Mouse (Mus musculus): ENCODE data around the gene Dmrtc2. TPM values are rescaled to one million over a fixed set of nuclear protein-coding genes. Genes with fewer than 3 reads are reported as not detected.

Dmrtc2 gene
- polyA plus RNA-seq, 1 experiment, result not detected

GRCm38 (mm10) chr7:24864156-24864555 is 5.7 kb upstream of the Dmrtc2 start:
- Histone ChIP-seq H3K4me3 (replicated peaks) (no peak overlapping the region), H3K36me3 (replicated peaks; ENCODE audit: low read length) (no peaks in the 10 kb centered on the region), H3K9me3 (no peaks in the 10 kb centered on the region), H3K4me1 (peaks cover 29% of the 10 kb centered on the region), H3K27me3 (replicated peaks) (peaks cover 26% of the 10 kb centered on the region)
- TF ChIP-seq FLI1 (IDR thresholded peaks at IDR 0.05; ENCODE audit: low read length) (no peak), GATA1 (IDR thresholded peaks at IDR 0.05; ENCODE audit: borderline replicate concordance, low read length) (no peak)

GRCm38 (mm10) chr7:24869080-24869479 is 777 bp upstream of the Dmrtc2 start:
- Histone ChIP-seq H3K4me1 (peaks cover 25% of the 10 kb centered on the region), H3K27me3 (replicated peaks) (peaks cover 58% of the 10 kb centered on the region), H3K9me3 (peaks cover 6% of the 10 kb centered on the region), H3K36me3 (replicated peaks; ENCODE audit: low read length) (no peaks in the 10 kb centered on the region), H3K4me3 (replicated peaks) (no peak overlapping the region)
- TF ChIP-seq GATA1 (IDR thresholded peaks at IDR 0.05; ENCODE audit: borderline replicate concordance, low read length), result no peak

- no peak for TF ChIP-seq GATA1 (IDR thresholded peaks at IDR 0.05; ENCODE audit: borderline replicate concordance, low read length)
- TF ChIP-seq FLI1 (IDR thresholded peaks at IDR 0.05; ENCODE audit: low read length), result no peak
These were observed 7.7 kb downstream of the Dmrtc2 start for GRCm38 (mm10) chr7:24877588-24877987.

GRCm38 (mm10) chr7:24879620-24880019 is 9.8 kb downstream of the Dmrtc2 start:
- peaks cover 21% of the 10 kb centered on the region for H3K4me1 ChIP-seq
- no peaks in the 10 kb centered on the region for H3K9me3 ChIP-seq
- H3K36me3 ChIP-seq (replicated peaks; ENCODE audit: low read length), result no peaks in the 10 kb centered on the region
- H3K27me3 ChIP-seq (replicated peaks), result peaks cover 23% of the 10 kb centered on the region
- TF ChIP-seq FLI1 (IDR thresholded peaks at IDR 0.05; ENCODE audit: low read length) (no peak), GATA1 (IDR thresholded peaks at IDR 0.05; ENCODE audit: borderline replicate concordance, low read length) (no peak)
- H3K4me3 ChIP-seq (replicated peaks), result no peak overlapping the region

More at GRCm38 (mm10) chr7:24877588-24877987, 7.7 kb downstream of the Dmrtc2 start:
- H3K4me1 ChIP-seq, result peaks cover 26% of the 10 kb centered on the region
- no peaks in the 10 kb centered on the region for H3K36me3 ChIP-seq (replicated peaks; ENCODE audit: low read length)
- no peaks in the 10 kb centered on the region for H3K9me3 ChIP-seq
- H3K27me3 ChIP-seq (replicated peaks), result peaks cover 41% of the 10 kb centered on the region
- no peak overlapping the region for H3K4me3 ChIP-seq (replicated peaks)

- Histone ChIP-seq H3K4me1 (peaks cover 30% of the 10 kb centered on the region), H3K27me3 (replicated peaks) (peaks cover 6% of the 10 kb centered on the region), H3K9me3 (no peaks in the 10 kb centered on the region), H3K4me3 (replicated peaks) (no peak overlapping the region), H3K36me3 (replicated peaks; ENCODE audit: low read length) (peaks cover 22% of the 10 kb centered on the region)
- TF ChIP-seq FLI1 (IDR thresholded peaks at IDR 0.05; ENCODE audit: low read length) (no peak), GATA1 (IDR thresholded peaks at IDR 0.05; ENCODE audit: borderline replicate concordance, low read length) (no peak)
These were observed 12.8 kb downstream of the Dmrtc2 start for GRCm38 (mm10) chr7:24882416-24883199.

GRCm38 (mm10) chr7:24883896-24884692 is 14.2 kb downstream of the Dmrtc2 start, which contains the start of gene Rps19:
TSS of gene Rps19 (plus strand) at chr7:24884371.
- Histone ChIP-seq H3K4me3 (replicated peaks) (peak within 1 kb of the TSS; percentile 100), H3K4me1 (peaks cover 39% of the 10 kb centered on the region), H3K9me3 (no peaks in the 10 kb centered on the region), H3K27me3 (replicated peaks) (peaks cover 5% of the 10 kb centered on the region), H3K36me3 (replicated peaks; ENCODE audit: low read length) (peaks cover 37% of the 10 kb centered on the region)
- peak; percentile 88 for TF ChIP-seq FLI1 (IDR thresholded peaks at IDR 0.05; ENCODE audit: low read length)
- no peak for TF ChIP-seq GATA1 (IDR thresholded peaks at IDR 0.05; ENCODE audit: borderline replicate concordance, low read length)

- Histone ChIP-seq H3K9me3 (no peaks in the 10 kb centered on the region), H3K4me1 (peaks cover 40% of the 10 kb centered on the region), H3K27me3 (replicated peaks) (peaks cover 4% of the 10 kb centered on the region), H3K4me3 (replicated peaks) (peak overlapping the region; percentile 100), H3K36me3 (replicated peaks; ENCODE audit: low read length) (peaks cover 44% of the 10 kb centered on the region)
- TF ChIP-seq GATA1 (IDR thresholded peaks at IDR 0.05; ENCODE audit: borderline replicate concordance, low read length), result no peak
- TF ChIP-seq FLI1 (IDR thresholded peaks at IDR 0.05; ENCODE audit: low read length), result no peak
These were observed 14.9 kb downstream of the Dmrtc2 start for GRCm38 (mm10) chr7:24884693-24885291.

GRCm38 (mm10) chr7:24885468-24886307 is 15.8 kb downstream of the Dmrtc2 start:
- H3K27me3 ChIP-seq (replicated peaks), result no peaks in the 10 kb centered on the region
- peaks cover 49% of the 10 kb centered on the region for H3K4me1 ChIP-seq
- peak overlapping the region; percentile 100 for H3K4me3 ChIP-seq (replicated peaks)
- peaks cover 53% of the 10 kb centered on the region for H3K36me3 ChIP-seq (replicated peaks; ENCODE audit: low read length)
- TF ChIP-seq GATA1 (IDR thresholded peaks at IDR 0.05; ENCODE audit: borderline replicate concordance, low read length) (no peak), FLI1 (IDR thresholded peaks at IDR 0.05; ENCODE audit: low read length) (no peak)
- H3K9me3 ChIP-seq, result no peaks in the 10 kb centered on the region

- Histone ChIP-seq H3K4me3 (replicated peaks) (peak overlapping the region; percentile 100), H3K36me3 (replicated peaks; ENCODE audit: low read length) (peaks cover 59% of the 10 kb centered on the region), H3K4me1 (peaks cover 47% of the 10 kb centered on the region), H3K27me3 (replicated peaks) (no peaks in the 10 kb centered on the region), H3K9me3 (no peaks in the 10 kb centered on the region)
- TF ChIP-seq FLI1 (IDR thresholded peaks at IDR 0.05; ENCODE audit: low read length), result no peak
- TF ChIP-seq GATA1 (IDR thresholded peaks at IDR 0.05; ENCODE audit: borderline replicate concordance, low read length), result no peak
These were observed 16.4 kb downstream of the Dmrtc2 start for GRCm38 (mm10) chr7:24886308-24886633.
